Mouse (Mus musculus) limb, embryonic 11.5 days (tissue): ENCODE data around the gene Lonrf2. TPM values are rescaled to one million over a fixed set of nuclear protein-coding genes. Genes with fewer than 3 reads are reported as not detected.

ENCODE experiments used
- ATAC-seq: fragments of 200-750 bp; cut with Nextera tagmentation; 2 replicates; pipeline ENCODE4 v1.8.0; 2017; ENCODE audit warnings: low read depth; ENCODE audit not compliant: insufficient number of reproducible peaks, low FRiP score, low TSS enrichment
- DNase-seq: peaks from one replicate; pipeline ENCODE4 v3.0.0-alpha.2; 2015; ENCODE audit warnings: low spot score
- H3K27ac ChIP-seq: fragments of 300-500 bp; sonication (generic); replicated peaks from 2 replicates; pipeline ENCODE4 v1.5.1; 2014; ENCODE audit warnings: low read depth, mild to moderate bottlenecking, low read length
- H3K27me3 ChIP-seq: fragments of 300-500 bp; sonication (generic); 2 replicates; pipeline ENCODE4 v1.6.1; 2014; ENCODE audit warnings: mild to moderate bottlenecking, low read length, mixed read lengths; ENCODE audit not compliant: control insufficient read depth, insufficient read depth
- H3K36me3 ChIP-seq: fragments of 300-500 bp; sonication (generic); 2 replicates; pipeline ENCODE4 v1.6.1; 2014; ENCODE audit warnings: mild to moderate bottlenecking, low read length, moderate library complexity, mixed read lengths; ENCODE audit not compliant: control insufficient read depth, insufficient read depth
- H3K4me1 ChIP-seq: fragments of 300-500 bp; sonication (generic); 2 replicates; pipeline ENCODE4 v1.6.1; 2014; ENCODE audit warnings: low read length, mixed read lengths; ENCODE audit not compliant: control insufficient read depth, insufficient read depth
- H3K4me2 ChIP-seq: fragments of 300-500 bp; sonication (generic); 2 replicates; pipeline ENCODE4 v1.6.1; 2014; ENCODE audit warnings: low read depth, mild to moderate bottlenecking, moderate library complexity; ENCODE audit not compliant: severe bottlenecking
- H3K4me3 ChIP-seq: fragments of 300-500 bp; sonication (generic); 2 replicates; pipeline ENCODE4 v1.5.1; 2014; ENCODE audit warnings: low read depth, low read length
- H3K9ac ChIP-seq: fragments of 300-500 bp; sonication (generic); 2 replicates; pipeline ENCODE4 v1.6.1; 2014; ENCODE audit warnings: mild to moderate bottlenecking, low read length
- H3K9me3 ChIP-seq: fragments of 300-500 bp; sonication (generic); 2 replicates; pipeline ENCODE4 v1.6.1; 2016; ENCODE audit warnings: low read length; ENCODE audit not compliant: control insufficient read depth
- WGBS: fragments of 180-500 bp; shearing (Covaris S2); extraction: QIAGEN DNeasy Blood & Tissue Kit; methylation state at CpG from one replicate; pipeline ENCODE4 v1.1.7; 2014; 5-methylcytosine and 5-hydroxymethylcytosine counted together
- polyA plus RNA-seq: library from polyadenylated mRNA; unstranded; fragments of >200 nt; fragmentation: Nextera tagmentation; extraction: Ambion mirVana; gene quantifications from 2 replicates; pipeline ENCODE4 v1.2.1, GENCODE M21; 2014

Gene Lonrf2
- polyA plus RNA-seq, 1 experiment from 2014 or later, result 0.95 TPM

DNA sequence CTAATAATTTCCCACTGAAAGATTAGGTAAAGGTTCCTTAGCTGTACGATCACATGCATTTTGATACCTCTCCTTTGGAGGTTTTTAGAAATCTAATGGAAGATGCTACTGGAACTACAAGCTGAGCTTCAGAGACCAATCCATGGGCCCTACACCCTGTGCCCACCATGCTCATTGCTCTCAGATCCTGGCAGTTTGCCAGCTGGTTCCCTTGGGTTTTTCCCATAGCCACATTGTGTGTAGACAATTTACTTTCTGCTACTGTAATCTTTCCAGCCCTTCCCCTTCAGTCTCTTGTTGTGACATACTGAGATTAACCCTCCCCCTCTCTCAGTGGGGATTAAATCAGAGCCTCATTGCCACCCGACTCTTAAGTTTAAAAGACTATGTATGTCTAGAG, 11.6 kb downstream of the Lonrf2 start:
- DNase-seq, result no peak
- 85% methylated on average over 2 of the region's 2 CpGs for WGBS
- no peak overlapping the region for H3K4me3 ChIP-seq
- no peaks in the 10 kb centered on the region for H3K36me3 ChIP-seq
- H3K4me1 ChIP-seq, result no peaks in the 10 kb centered on the region; the same call in 1 of the 2 replicates
- no peak overlapping the region for H3K27ac ChIP-seq
- no peaks in the 10 kb centered on the region for H3K27me3 ChIP-seq
- H3K9ac ChIP-seq, result no peak overlapping the region
- ATAC-seq, result no peak
- H3K4me2 ChIP-seq, result no peak overlapping the region
- no peaks in the 10 kb centered on the region for H3K9me3 ChIP-seq

DNA sequence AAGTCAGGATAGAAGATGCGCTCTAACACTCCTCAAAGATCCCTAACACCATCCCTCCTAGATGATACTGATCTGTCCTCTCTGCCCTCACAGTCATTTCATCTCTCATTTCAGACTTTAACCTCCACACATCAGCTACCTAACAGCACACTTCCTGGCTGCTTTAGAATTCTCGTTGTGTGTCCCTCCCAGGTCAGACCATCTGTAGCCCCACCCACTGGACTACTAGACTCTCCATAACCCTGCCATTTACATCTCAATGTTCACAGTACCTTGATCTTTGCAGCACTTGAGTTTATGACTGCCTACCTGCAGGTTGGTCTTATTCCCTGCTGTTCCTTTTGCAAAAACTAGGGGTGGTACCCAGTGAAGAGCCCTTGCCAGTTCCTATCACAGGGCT, 12.7 kb downstream of the Lonrf2 start:
- Histone ChIP-seq H3K9me3 (no peaks in the 10 kb centered on the region), H3K4me3 (no peak overlapping the region), H3K4me1 (no peaks in the 10 kb centered on the region; the same call in 1 of the 2 replicates), H3K27ac (no peak overlapping the region), H3K4me2 (no peak overlapping the region), H3K9ac (no peak overlapping the region), H3K36me3 (no peaks in the 10 kb centered on the region), H3K27me3 (no peaks in the 10 kb centered on the region)
- 78% methylated on average over 2 of the region's 2 CpGs for WGBS
- DNase-seq, result no peak
- no peak for ATAC-seq

GRCm38 (mm10) chr1:38819691-38820090, 16.8 kb downstream of the Lonrf2 start:
- Histone ChIP-seq H3K4me1 (peaks cover 2% of the 10 kb centered on the region; the same call in 1 of the 2 replicates), H3K36me3 (no peaks in the 10 kb centered on the region), H3K27ac (no peak overlapping the region), H3K9ac (no peak overlapping the region), H3K4me2 (no peak overlapping the region), H3K4me3 (no peak overlapping the region), H3K9me3 (no peaks in the 10 kb centered on the region), H3K27me3 (no peaks in the 10 kb centered on the region)
- ATAC-seq (no peak), DNase-seq (no peak)

GRCm38 (mm10) chr1:38817671-38818070, 18.8 kb downstream of the Lonrf2 start:
- Histone ChIP-seq H3K27ac (no peak overlapping the region), H3K4me3 (no peak overlapping the region)

GRCm38 (mm10) chr1:38817268-38817667, 19.2 kb downstream of the Lonrf2 start:
- no peaks in the 10 kb centered on the region for H3K9me3 ChIP-seq
- no peak overlapping the region for H3K4me2 ChIP-seq
- 47% methylated on average over 9 of the region's 9 CpGs for WGBS
- H3K4me1 ChIP-seq, result peaks cover 2% of the 10 kb centered on the region; the same call in 1 of the 2 replicates
- H3K36me3 ChIP-seq, result no peaks in the 10 kb centered on the region
- H3K4me3 ChIP-seq, result no peak overlapping the region
- H3K9ac ChIP-seq, result no peak overlapping the region
- H3K27me3 ChIP-seq, result no peaks in the 10 kb centered on the region
- H3K27ac ChIP-seq, result no peak overlapping the region
- DNase-seq (peak; percentile 31), ATAC-seq (no peak)

More at GRCm38 (mm10) chr1:38817671-38818070, 18.8 kb downstream of the Lonrf2 start:
- ATAC-seq (no peak), DNase-seq (no peak)
- Histone ChIP-seq H3K4me1 (peaks cover 2% of the 10 kb centered on the region; the same call in 1 of the 2 replicates), H3K27me3 (no peaks in the 10 kb centered on the region), H3K9ac (no peak overlapping the region), H3K4me2 (no peak overlapping the region), H3K9me3 (no peaks in the 10 kb centered on the region), H3K36me3 (no peaks in the 10 kb centered on the region)
- WGBS, result 78% methylated on average over 3 of the region's 3 CpGs

GRCm38 (mm10) chr1:38816306-38816705, 20.2 kb downstream of the Lonrf2 start:
- DNase-seq (no peak), ATAC-seq (no peak)
- Histone ChIP-seq H3K9ac (no peak overlapping the region), H3K4me1 (peaks cover 2% of the 10 kb centered on the region; the same call in 1 of the 2 replicates), H3K36me3 (no peaks in the 10 kb centered on the region), H3K27me3 (no peaks in the 10 kb centered on the region), H3K9me3 (no peaks in the 10 kb centered on the region), H3K4me2 (no peak overlapping the region), H3K4me3 (no peak overlapping the region), H3K27ac (no peak overlapping the region)
- 44% methylated on average over 4 of the region's 4 CpGs for WGBS

DNA sequence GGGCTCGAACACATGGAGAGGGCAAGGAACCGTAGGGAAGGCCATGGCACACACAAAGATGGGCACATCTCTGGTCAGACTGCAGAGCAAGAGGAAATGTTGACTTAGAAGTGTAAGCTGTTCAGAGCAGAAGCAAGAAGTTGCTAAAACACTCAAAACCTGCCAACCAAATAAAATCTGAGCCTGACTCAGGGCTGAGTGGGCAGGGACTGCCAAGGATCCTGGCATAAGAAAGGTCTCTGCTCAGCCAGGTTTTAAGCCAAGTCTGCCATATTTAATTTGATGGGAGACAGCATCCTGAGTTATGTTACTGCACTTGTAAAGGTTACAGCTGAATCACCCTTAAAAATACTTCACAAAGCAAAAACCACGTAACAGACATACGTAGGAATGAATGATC, 29.4 kb downstream of the Lonrf2 start:
- 91% methylated on average over 4 of the region's 4 CpGs for WGBS
- H3K4me3 ChIP-seq, result no peak overlapping the region

GRCm38 (mm10) chr1:38800402-38800801, 36.1 kb downstream of the Lonrf2 start:
- no peak overlapping the region for H3K4me3 ChIP-seq
- H3K27me3 ChIP-seq, result no peaks in the 10 kb centered on the region
- H3K9me3 ChIP-seq, result no peaks in the 10 kb centered on the region
- H3K36me3 ChIP-seq, result no peaks in the 10 kb centered on the region
- no peak overlapping the region for H3K4me2 ChIP-seq
- no peaks in the 10 kb centered on the region for H3K4me1 ChIP-seq
- ATAC-seq (no peak), DNase-seq (no peak)
- H3K9ac ChIP-seq, result no peak overlapping the region
- no peak overlapping the region for H3K27ac ChIP-seq
- WGBS, result 75% methylated on average over 7 of the region's 7 CpGs

More for the DNA sequence above, 29.4 kb downstream of the Lonrf2 start:
- ATAC-seq (no peak), DNase-seq (no peak)
- no peak overlapping the region for H3K27ac ChIP-seq
- H3K9me3 ChIP-seq, result no peaks in the 10 kb centered on the region
- H3K4me1 ChIP-seq, result no peaks in the 10 kb centered on the region
- no peaks in the 10 kb centered on the region for H3K36me3 ChIP-seq
- H3K4me2 ChIP-seq, result no peak overlapping the region
- H3K9ac ChIP-seq, result no peak overlapping the region
- H3K27me3 ChIP-seq, result no peaks in the 10 kb centered on the region

GRCm38 (mm10) chr1:38799304-38799703, 37.2 kb downstream of the Lonrf2 start:
- Histone ChIP-seq H3K27ac (no peak overlapping the region), H3K9me3 (no peaks in the 10 kb centered on the region), H3K4me3 (no peak overlapping the region), H3K4me2 (no peak overlapping the region), H3K4me1 (no peaks in the 10 kb centered on the region), H3K9ac (no peak overlapping the region), H3K27me3 (no peaks in the 10 kb centered on the region), H3K36me3 (no peaks in the 10 kb centered on the region)
- ATAC-seq (no peak), DNase-seq (no peak)
- WGBS, result 44% methylated on average over 3 of the region's 3 CpGs
